Mouse (Mus musculus) olfactory bulb, adult 2 months (tissue): ENCODE data around the gene Zfp280b. TPM values are rescaled to one million over a fixed set of nuclear protein-coding genes. Genes with fewer than 3 reads are reported as not detected.
"Not testable (repeated sequence)": the region's sequence is repeated elsewhere in the genome, so short reads cannot be mapped to it uniquely, and the experiment has no call there.

Experiments
- H3K27ac ChIP-seq: fragments of 200-500 bp; 2 replicates; pipeline ENCODE4 v1.5.1; 2012; ENCODE audit warnings: low read depth, low read length; ENCODE audit not compliant: insufficient read depth
- H3K4me1 ChIP-seq: fragments of 200-500 bp; 2 replicates; pipeline ENCODE4 v1.6.1; 2012; ENCODE audit warnings: low read length; ENCODE audit not compliant: control insufficient read depth, insufficient read depth
- H3K4me3 ChIP-seq: fragments of 200-500 bp; 2 replicates; pipeline ENCODE4 v1.5.1; 2012; ENCODE audit warnings: mild to moderate bottlenecking, low read depth, low read length, moderate library complexity; ENCODE audit not compliant: insufficient read depth
- CTCF ChIP-seq: fragments of 200-500 bp; IDR thresholded peaks from 2 replicates; pipeline ENCODE4 v1.5.1; 2012; ENCODE audit warnings: low read depth, mild to moderate bottlenecking, low read length, moderate library complexity; ENCODE audit not compliant: insufficient read depth
- POLR2A ChIP-seq: fragments of 200-500 bp; IDR thresholded peaks from 2 replicates; pipeline ENCODE4 v1.6.1; 2012; ENCODE audit warnings: mild to moderate bottlenecking, low read depth, low read length, moderate library complexity; ENCODE audit not compliant: insufficient read depth
- WGBS: fragments of 180-500 bp; shearing (Covaris S2); methylation state at CpG from one replicate; pipeline ENCODE4 v1.1.7; 2018; 5-methylcytosine and 5-hydroxymethylcytosine counted together
- polyA plus RNA-seq: library from polyadenylated mRNA; stranded (reverse); fragments of >200 nt; gene quantifications from 2 replicates; pipeline ENCODE4 v1.2.4, GENCODE M21; 2012; ENCODE audit warnings: low replicate concordance; ENCODE audit not compliant: missing spikeins, insufficient read depth, insufficient read length

The Zfp280b gene
- polyA plus RNA-seq, 1 experiment: not detected

DNA sequence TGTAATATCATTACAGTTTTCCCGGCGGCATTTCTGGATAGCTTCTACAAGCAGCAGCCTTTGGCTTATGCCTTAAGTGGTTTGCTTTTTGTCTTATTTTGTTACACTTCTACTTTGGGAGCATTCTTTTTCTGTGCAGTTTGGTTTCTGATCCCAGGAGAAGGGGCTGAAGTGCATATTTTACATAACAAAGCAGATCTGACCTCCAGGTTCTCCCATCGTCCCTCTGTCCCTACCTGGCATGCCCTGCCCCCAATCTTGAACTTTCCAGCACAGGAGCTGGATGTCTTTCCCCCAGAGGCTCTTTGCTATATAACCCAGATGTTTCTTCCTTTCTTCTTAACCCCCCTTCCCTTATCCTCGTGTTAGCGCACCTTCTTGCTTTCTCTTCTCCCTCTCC, 12.9 kb downstream of the Zfp280b start:
- 59% methylated on average over 5 of the region's 5 CpGs for WGBS
- TF ChIP-seq POLR2A: no peak
- no peak for TF ChIP-seq CTCF

DNA sequence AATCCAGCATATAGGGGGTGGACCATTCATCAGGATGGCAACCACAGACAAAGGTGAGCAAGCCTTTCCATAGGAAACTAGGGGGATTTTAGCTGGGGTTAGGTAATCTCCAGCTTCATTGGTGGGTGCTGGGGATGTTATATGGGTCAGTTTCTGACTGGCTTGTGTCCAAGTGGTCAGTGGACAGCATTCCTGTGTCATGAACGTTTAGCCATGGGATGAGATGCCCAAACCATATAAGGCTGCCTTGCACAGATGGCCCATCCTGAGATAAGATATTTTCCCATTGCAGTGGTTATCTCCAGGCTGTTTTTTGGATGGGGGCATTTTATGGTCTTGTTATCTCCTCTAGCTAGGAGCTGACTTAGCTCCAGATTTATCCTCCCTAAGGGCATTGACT, 14.3 kb downstream of the Zfp280b start:
- H3K4me1 ChIP-seq: no peaks in the 10 kb centered on the region
- no peak overlapping the region for H3K27ac ChIP-seq
- TF ChIP-seq CTCF (no peak), POLR2A (no peak)
- no peak overlapping the region for H3K4me3 ChIP-seq
- 57% methylated on average over 1 of the region's 1 CpGs for WGBS

More for the DNA sequence above, 12.9 kb downstream of the Zfp280b start:
- Histone ChIP-seq H3K4me1 (peaks cover 3% of the 10 kb centered on the region; the same call in 1 of the 2 replicates), H3K27ac (no peak overlapping the region), H3K4me3 (no peak overlapping the region)

DNA sequence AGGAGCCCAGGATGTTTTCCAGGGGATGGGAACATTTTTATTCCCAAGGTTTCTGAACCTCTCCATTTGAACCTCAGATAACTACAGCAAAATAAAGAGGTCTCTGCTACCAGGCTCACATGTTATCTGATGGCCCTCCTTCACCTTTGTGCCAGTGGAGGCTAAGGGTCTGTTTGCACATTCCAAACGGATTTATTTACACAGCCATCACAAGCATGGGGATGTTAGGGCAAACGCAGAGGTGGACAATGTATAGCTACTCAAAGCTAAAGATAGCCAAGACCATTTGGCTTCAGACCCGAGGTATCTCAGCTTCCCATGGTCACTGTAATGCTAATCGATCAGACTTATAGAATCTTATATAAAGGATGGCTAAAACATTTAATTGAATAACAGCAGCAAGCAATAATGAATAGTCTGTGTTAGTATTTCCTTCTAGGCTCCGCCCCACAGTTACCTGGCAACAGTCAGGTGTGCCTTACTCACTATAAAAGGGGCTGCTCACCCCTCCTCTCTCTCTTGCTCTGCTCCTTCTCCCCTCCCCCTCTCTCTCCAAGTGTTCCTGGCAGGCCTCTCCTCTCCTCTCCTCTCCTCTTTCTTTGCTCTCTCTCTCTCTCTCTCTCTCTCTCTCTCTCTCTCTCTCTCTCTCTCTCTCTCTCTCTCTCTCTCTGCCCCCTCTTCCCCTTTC, 14.9 kb downstream of the Zfp280b start:
- TF ChIP-seq CTCF (no peak), POLR2A (no peak)
- WGBS: 69% methylated on average over 5 of the region's 5 CpGs
- no peak overlapping the region for H3K4me3 ChIP-seq
- no peak overlapping the region for H3K27ac ChIP-seq
- no peaks in the 10 kb centered on the region for H3K4me1 ChIP-seq

DNA sequence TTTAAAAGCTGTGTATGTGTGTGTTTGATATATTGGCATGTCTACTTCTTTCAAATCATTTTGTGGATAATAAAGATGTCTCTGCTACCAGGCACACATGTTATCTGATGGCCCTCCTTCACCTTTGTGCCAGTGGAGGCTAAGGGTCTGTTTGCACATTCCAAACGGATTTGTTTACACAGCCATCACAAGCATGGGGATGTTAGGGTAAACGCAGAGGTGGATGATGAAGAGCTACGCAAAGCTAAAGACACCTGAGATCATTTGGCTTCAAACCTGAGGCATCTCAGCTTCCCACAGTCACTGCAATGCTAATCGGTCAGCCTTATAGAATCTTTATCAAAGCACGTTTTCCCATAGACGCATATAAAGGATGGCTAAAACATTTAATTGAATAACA, 16.5 kb downstream of the Zfp280b start:
- 70% methylated on average over 6 of the region's 6 CpGs for WGBS
- Histone ChIP-seq H3K27ac (no peak overlapping the region), H3K4me3 (no peak overlapping the region), H3K4me1 (no peaks in the 10 kb centered on the region)
- TF ChIP-seq POLR2A: no peak
- TF ChIP-seq CTCF: no peak

DNA sequence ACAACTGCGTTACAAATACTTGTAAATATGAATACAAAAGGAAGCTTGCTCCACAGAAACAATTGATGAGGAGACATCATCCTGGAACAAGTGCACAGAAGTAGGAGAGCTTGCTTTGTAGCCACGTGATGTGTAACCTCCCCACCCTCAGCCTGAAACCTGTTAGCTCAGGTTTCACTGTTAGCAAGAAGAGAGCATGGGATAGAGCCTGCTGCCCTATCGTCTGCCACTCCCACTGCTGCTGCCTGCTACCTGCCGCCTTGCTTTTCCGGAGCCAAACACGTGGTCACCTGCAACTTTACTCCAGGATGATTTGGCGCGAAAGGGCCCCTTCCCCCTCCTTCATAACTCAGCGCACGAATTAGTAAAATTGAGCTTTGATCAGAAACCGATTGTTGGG, 19.4 kb downstream of the Zfp280b start:
- WGBS: 89% methylated on average over 11 of the region's 11 CpGs
- no peak overlapping the region for H3K27ac ChIP-seq
- H3K4me3 ChIP-seq: no peak overlapping the region
- H3K4me1 ChIP-seq: no peaks in the 10 kb centered on the region
- TF ChIP-seq CTCF: no peak
- TF ChIP-seq POLR2A: no peak

DNA sequence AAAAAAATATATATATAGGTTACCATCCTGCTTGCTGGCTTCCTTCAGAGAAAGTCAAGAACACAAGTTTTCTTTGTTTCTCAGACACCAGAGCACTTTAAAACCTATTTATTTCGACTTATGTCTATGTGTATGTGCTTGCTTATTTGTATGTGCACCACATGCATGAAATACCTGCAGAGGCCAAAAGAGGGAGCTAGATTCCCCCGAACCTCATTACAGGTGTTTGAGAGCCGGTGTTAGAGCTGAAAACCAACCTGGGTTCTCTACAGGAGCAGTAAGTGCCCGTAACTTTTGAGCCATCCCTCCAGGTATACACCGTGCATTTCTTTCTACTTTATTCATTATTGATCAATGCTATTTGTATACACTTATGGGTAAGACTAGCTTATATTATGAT, 30.0 kb downstream of the Zfp280b start:
- 95% methylated on average over 5 of the region's 5 CpGs for WGBS
- H3K4me1 ChIP-seq: no peaks in the 10 kb centered on the region
- H3K4me3 ChIP-seq: no peak overlapping the region
- no peak overlapping the region for H3K27ac ChIP-seq
- TF ChIP-seq CTCF (no peak), POLR2A (no peak)

DNA sequence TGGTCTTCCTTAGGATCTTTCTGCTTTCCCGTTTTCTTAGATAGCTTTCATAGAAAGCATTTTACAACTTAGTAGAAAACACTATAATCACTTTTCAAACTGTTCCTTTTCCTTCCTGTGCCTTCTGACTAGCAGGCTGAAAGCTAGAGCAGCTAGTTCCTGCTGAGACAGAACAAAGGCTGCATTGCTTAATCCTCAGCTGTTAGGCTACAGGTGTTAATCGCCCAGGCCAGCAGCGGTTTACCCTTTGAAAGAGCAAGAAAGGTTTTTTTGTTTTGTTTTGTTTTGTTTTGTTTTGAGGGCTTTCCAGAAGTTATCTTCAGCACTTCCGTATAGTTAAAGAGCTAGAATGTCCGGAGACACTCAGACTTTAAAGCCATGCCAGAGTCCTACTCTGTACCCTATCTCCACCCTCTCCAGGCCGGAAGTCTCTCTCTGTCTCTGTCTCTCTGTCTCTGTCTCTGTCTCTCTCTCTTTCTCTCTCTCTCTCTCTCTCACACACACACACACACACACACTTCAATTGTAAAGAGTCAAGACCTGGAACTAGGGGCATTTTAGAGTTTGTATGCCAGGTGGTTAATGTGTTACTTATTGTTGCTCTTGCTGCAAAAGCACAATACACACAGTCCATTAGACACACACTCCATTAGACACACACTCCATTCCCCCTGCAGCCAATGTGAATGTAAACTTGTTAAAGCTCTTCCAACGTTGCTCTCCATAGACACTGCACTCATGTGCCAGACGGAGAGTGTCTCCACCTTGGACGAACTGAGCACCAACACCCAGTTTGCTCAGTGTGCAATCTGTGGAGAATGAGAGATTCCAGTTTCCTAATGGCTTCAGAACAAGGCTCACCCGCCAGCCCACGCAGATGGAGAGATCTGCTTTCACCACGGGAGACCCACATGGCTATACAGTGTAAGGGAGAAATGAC, 35.5 kb downstream of the Zfp280b start:
- TF ChIP-seq POLR2A: no peak
- TF ChIP-seq CTCF: no peak
- WGBS: 24% methylated on average over 12 of the region's 12 CpGs
- no peak overlapping the region for H3K4me3 ChIP-seq
- no peaks in the 10 kb centered on the region for H3K4me1 ChIP-seq
- H3K27ac ChIP-seq: no peak overlapping the region

DNA sequence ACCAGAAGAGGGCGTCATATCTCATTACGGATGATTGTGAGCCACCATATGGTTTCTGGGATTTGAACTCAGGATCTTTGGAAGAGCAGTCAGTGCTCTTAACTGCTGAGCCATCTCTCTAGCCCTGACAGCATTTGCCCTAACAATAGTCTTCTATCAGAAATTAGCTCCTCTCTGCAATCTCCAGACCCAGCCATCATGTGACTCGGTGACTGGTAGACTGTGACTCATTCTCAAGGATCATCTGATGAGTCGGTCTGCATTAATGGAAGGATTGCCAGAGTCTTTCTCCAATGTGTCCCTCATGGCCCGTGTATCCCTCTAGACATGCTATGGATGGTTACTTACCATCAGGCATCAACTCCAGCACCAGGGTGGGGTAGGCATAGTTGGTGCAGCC, 39.6 kb downstream of the Zfp280b start:
- H3K27ac ChIP-seq, H3K4me1 ChIP-seq, H3K4me3 ChIP-seq: not testable (repeated sequence)
- 90% methylated on average over 5 of the region's 5 CpGs for WGBS

DNA sequence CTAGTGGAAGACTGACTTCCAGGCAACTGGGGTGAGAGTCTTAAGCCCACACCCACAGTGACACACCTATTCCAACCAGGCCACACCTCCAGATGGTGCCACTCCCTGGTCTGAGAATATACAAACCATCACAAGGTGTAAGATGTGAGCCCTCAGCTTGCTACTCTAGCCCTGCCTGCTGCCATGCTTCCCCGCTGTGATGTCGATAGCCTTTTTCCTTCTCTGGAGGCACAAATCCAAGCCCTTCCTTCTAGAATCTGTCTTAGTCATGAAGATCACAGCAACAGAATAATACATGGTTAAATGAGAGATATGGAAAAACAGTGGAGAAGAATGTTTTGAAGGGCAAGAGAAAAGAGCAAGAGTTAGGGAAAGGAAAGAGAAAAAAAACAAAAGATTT, 44.6 kb downstream of the Zfp280b start:
- WGBS: 88% methylated on average over 2 of the region's 2 CpGs
- not testable (repeated sequence) for H3K4me1 ChIP-seq, H3K27ac ChIP-seq, H3K4me3 ChIP-seq

Other genes with a start within 250 kb of the Zfp280b start
- not detected in 2 replicates for gene Gstt1, start 234.1 kb upstream of the Zfp280b start, polyA plus RNA-seq
- not detected in 2 replicates for gene Gstt4, start 210.1 kb upstream of the Zfp280b start, polyA plus RNA-seq
- gene Gstt2, start 195.2 kb upstream of the Zfp280b start, polyA plus RNA-seq: not detected in 2 replicates
- gene Mif, start 172.4 kb upstream of the Zfp280b start, polyA plus RNA-seq: not detected in 2 replicates
- gene Derl3, start 139.2 kb upstream of the Zfp280b start, polyA plus RNA-seq: not detected in 2 replicates
- gene Smarcb1, start 111.0 kb upstream of the Zfp280b start, polyA plus RNA-seq: not detected in 2 replicates
- not detected in 2 replicates for gene Chchd10, start 99.5 kb upstream of the Zfp280b start, polyA plus RNA-seq
- gene Mmp11, start 96.2 kb upstream of the Zfp280b start, polyA plus RNA-seq: not detected in 2 replicates
- not detected in 2 replicates for gene Gm867, start 92.0 kb upstream of the Zfp280b start, polyA plus RNA-seq
- not detected in 2 replicates for gene Vpreb3, start 89.6 kb upstream of the Zfp280b start, polyA plus RNA-seq
- not detected in 2 replicates for gene Gm5134, start 78.1 kb upstream of the Zfp280b start, polyA plus RNA-seq
- gene Slc5a4b, start 78.3 kb downstream of the Zfp280b start, polyA plus RNA-seq: not detected in 2 replicates
- not detected in 2 replicates for gene Slc5a4a, start 114.8 kb downstream of the Zfp280b start, polyA plus RNA-seq
- not detected in 2 replicates for gene Prmt2, start 205.2 kb downstream of the Zfp280b start, polyA plus RNA-seq
- 277 TPM in 1 of 2 replicates, not detected in the other for gene S100b, start 221.2 kb downstream of the Zfp280b start, polyA plus RNA-seq